Mouse (Mus musculus): ENCODE results near the gene Slx4ip.

Slx4ip gene

GRCm38 (mm10) chr2:137064513-137064912, 173.5 kb downstream of the Slx4ip start:
- DNase-seq (ENCODE audit: low read depth), result no peak

- no peak for DNase-seq (ENCODE audit: low read depth)
Observed at GRCm38 (mm10) chr2:137067479-137068110, 176.6 kb downstream of the Slx4ip start.

- no peak for DNase-seq (ENCODE audit: low read depth)
Observed at GRCm38 (mm10) chr2:137073473-137074312, 182.7 kb downstream of the Slx4ip start.

GRCm38 (mm10) chr2:137074313-137074620, 183.2 kb downstream of the Slx4ip start:
- DNase-seq (ENCODE audit: low read depth), result no peak

- DNase-seq (ENCODE audit: low read depth), result no peak
Observed at GRCm38 (mm10) chr2:137078771-137079170, 187.8 kb downstream of the Slx4ip start.

GRCm38 (mm10) chr2:137079721-137080320, 188.8 kb downstream of the Slx4ip start:
- DNase-seq (ENCODE audit: low read depth), result no peak

GRCm38 (mm10) chr2:137080468-137080867, 189.4 kb downstream of the Slx4ip start:
- DNase-seq (ENCODE audit: low read depth), result no peak

GRCm38 (mm10) chr2:137081001-137081400, 190.0 kb downstream of the Slx4ip start:
- no peak for DNase-seq (ENCODE audit: low read depth)

- DNase-seq (ENCODE audit: low read depth), result no peak
Observed at GRCm38 (mm10) chr2:137082896-137083620, 192.0 kb downstream of the Slx4ip start.

- DNase-seq (ENCODE audit: low read depth), result no peak
Observed at GRCm38 (mm10) chr2:137085257-137085656, 194.2 kb downstream of the Slx4ip start.

GRCm38 (mm10) chr2:137086621-137087395, 195.8 kb downstream of the Slx4ip start:
- no peak for DNase-seq (ENCODE audit: low read depth)

- no peak for DNase-seq (ENCODE audit: low read depth)
Observed at GRCm38 (mm10) chr2:137087705-137088104, 196.7 kb downstream of the Slx4ip start.

- DNase-seq (ENCODE audit: low read depth), result no peak
Observed at GRCm38 (mm10) chr2:137091766-137092522, 200.9 kb downstream of the Slx4ip start.

GRCm38 (mm10) chr2:137092523-137093297, 201.7 kb downstream of the Slx4ip start:
- DNase-seq (ENCODE audit: low read depth), result no peak

- DNase-seq (ENCODE audit: low read depth), result no peak
Observed at GRCm38 (mm10) chr2:137093298-137093630, 202.2 kb downstream of the Slx4ip start.

GRCm38 (mm10) chr2:137094301-137094700, 203.3 kb downstream of the Slx4ip start:
- no peak for DNase-seq (ENCODE audit: low read depth)

GRCm38 (mm10) chr2:137096981-137097460, 206.0 kb downstream of the Slx4ip start:
- DNase-seq (ENCODE audit: low read depth), result no peak

- no peak for DNase-seq (ENCODE audit: low read depth)
Observed at GRCm38 (mm10) chr2:137098269-137099035, 207.4 kb downstream of the Slx4ip start.

GRCm38 (mm10) chr2:137099211-137099734, 208.3 kb downstream of the Slx4ip start:
- DNase-seq (ENCODE audit: low read depth), result no peak

Measured in naive thymus-derived CD4-positive, alpha-beta T cell, adult 2 months (primary cell).